Mouse (Mus musculus): Measurements from ENCODE around the gene Kdm2b.

GRCm38 (mm10) chr5:123026414-123026813 lies 36.8 kb upstream of the Kdm2b start:
- no peak for TF ChIP-seq GATA1 (IDR thresholded peaks at IDR 0.05; ENCODE audit: low read length)
- no peak for TF ChIP-seq TAL1 (IDR thresholded peaks at IDR 0.05; ENCODE audit: low read length)

Measured in erythroblast, embryonic 14.5 days (primary cell).